ENCODE assay signal across 11 mouse cellular contexts in genomic region chr1:174677211-174677610, GRCm38 (mm10).
"Had no signal": no experiment of that assay in that cellular context is flagged by ENCODE, and none has a peak within 500 bp of the region (broad histone marks: within the 10 kb centered on the region; RNA-seq: fewer than 3 reads in every experiment).

No protein-coding gene starts in this region.

- DNase-seq: kidney, adult 2 months; kidney, postnatal 36 days; left cerebral cortex, postnatal 4 days; lung, postnatal 10 days; thymus, adult 18-20 months; thymus, postnatal 14 days had no signal

- H3K27me3 ChIP-seq: limb, embryonic 13.5 days; liver, embryonic 15.5 days; midbrain, embryonic 13.5 days had no signal

- H3K9ac ChIP-seq: limb, embryonic 13.5 days; liver, embryonic 15.5 days; midbrain, embryonic 13.5 days had no signal

- H3K4me3 ChIP-seq: limb, embryonic 13.5 days; liver, embryonic 15.5 days; midbrain, embryonic 13.5 days had no signal

- H3K9me3 ChIP-seq: limb, embryonic 13.5 days; liver, embryonic 15.5 days; midbrain, embryonic 13.5 days had no signal

- ATAC-seq: intestine, embryonic 16.5 days; midbrain, embryonic 13.5 days had no signal

- H3K4me2 ChIP-seq: limb, embryonic 13.5 days; liver, embryonic 15.5 days; midbrain, embryonic 13.5 days had no signal

- H3K36me3 ChIP-seq: limb, embryonic 13.5 days; liver, embryonic 15.5 days had no signal

- H3K27ac ChIP-seq: kidney, postnatal 0 days; limb, embryonic 13.5 days; liver, embryonic 15.5 days; midbrain, embryonic 13.5 days had no signal

- H3K4me1 ChIP-seq: liver, embryonic 15.5 days; midbrain, embryonic 13.5 days had no signal
